ENCODE assay signal across 14 mouse cellular contexts in the genomic region with DNA sequence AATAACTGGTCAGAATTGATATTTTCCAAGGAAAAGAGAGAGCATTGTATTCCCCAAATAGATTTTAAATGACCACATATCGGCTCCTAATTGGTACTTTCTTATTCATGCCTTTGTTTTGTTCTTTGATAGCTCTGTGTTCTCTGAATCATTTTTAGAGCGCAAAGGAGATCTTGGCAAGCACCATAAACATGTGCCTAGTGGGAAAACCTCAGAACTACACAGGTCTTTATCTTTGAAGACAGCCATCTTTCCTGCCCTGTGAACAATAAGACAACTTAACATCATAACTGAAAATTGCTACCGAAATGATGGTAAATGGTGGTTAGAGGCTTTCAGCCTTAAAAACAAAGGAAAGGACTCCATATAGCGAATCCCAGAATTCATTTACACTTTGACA.
DNase-seq lines count a peak whose midpoint lies in the region; ATAC-seq lines count a peak whose summit lies in the region.
"Had no signal": no experiment of that assay in that cellular context is flagged by ENCODE, and none has a peak within 500 bp of the region (broad histone marks: within the 10 kb centered on the region; RNA-seq: fewer than 3 reads in every experiment).

No protein-coding gene starts in this region.

- no peaks in the 10 kb centered on the region for H3K9me3 ChIP-seq in hindbrain, embryonic 15.5 days
- H3K9me3 ChIP-seq in hindbrain, embryonic 12.5 days (replicated peaks) = no peaks in the 10 kb centered on the region; the same call in 1 of the 2 replicates
- H3K9me3 ChIP-seq in intestine, embryonic 15.5 days = no peaks in the 10 kb centered on the region

- H3K4me1 ChIP-seq in hindbrain, embryonic 15.5 days (replicated peaks) = peaks cover 33% of the 10 kb centered on the region
- peaks cover 19% of the 10 kb centered on the region for H3K4me1 ChIP-seq in hindbrain, embryonic 12.5 days
- 0 out of 2 replicates have a peak, but pooled peaks cover 3% of the 10 kb centered on the region for H3K4me1 ChIP-seq in intestine, embryonic 15.5 days (replicated peaks)

- no peaks in the 10 kb centered on the region for H3K27me3 ChIP-seq in hindbrain, embryonic 15.5 days
- H3K27me3 ChIP-seq in hindbrain, embryonic 12.5 days = no peaks in the 10 kb centered on the region
- no peaks in the 10 kb centered on the region for H3K27me3 ChIP-seq in intestine, embryonic 15.5 days (replicated peaks)

- 69% methylated on average over 4 of the region's 4 CpGs for WGBS in hindbrain, embryonic 15.5 days
- WGBS in hindbrain, embryonic 12.5 days = 93% methylated on average over 4 of the region's 4 CpGs
- WGBS in intestine, embryonic 15.5 days = 86% methylated on average over 4 of the region's 4 CpGs

- intact Hi-C loops in gastrocnemius, postnatal 36 days (cut with DNase I) = no loop called here

- no peak overlapping the region for H3K4me2 ChIP-seq in hindbrain, embryonic 15.5 days
- H3K4me2 ChIP-seq in hindbrain, embryonic 12.5 days (replicated peaks) = no peak overlapping the region
- H3K4me2 ChIP-seq in intestine, embryonic 15.5 days (replicated peaks) = no peak overlapping the region

- H3K4me3 ChIP-seq in hindbrain, embryonic 15.5 days = no peak overlapping the region
- H3K4me3 ChIP-seq in hindbrain, embryonic 12.5 days = no peak overlapping the region
- no peak overlapping the region for H3K4me3 ChIP-seq in intestine, embryonic 15.5 days (replicated peaks)

- peak overlapping the region; percentile 63 for H3K27ac ChIP-seq in hindbrain, embryonic 15.5 days (replicated peaks)
- H3K27ac ChIP-seq in hindbrain, embryonic 12.5 days = no peak overlapping the region
- H3K27ac ChIP-seq in intestine, embryonic 15.5 days = peak overlapping the region; percentile 28; the same call in 1 of the 2 replicates

- no peaks in the 10 kb centered on the region for H3K36me3 ChIP-seq in hindbrain, embryonic 15.5 days
- H3K36me3 ChIP-seq in hindbrain, embryonic 12.5 days = no peaks in the 10 kb centered on the region
- H3K36me3 ChIP-seq in intestine, embryonic 15.5 days = no peaks in the 10 kb centered on the region

- DNase-seq in thymus, postnatal 0 days (ENCODE audit: low spot score) = peak; percentile 25
- DNase-seq in thymus, postnatal 10 days (ENCODE audit: low spot score in 2 of 2) = no peak
- no peak for DNase-seq in adrenal gland, postnatal 10 days
- DNase-seq in gastrocnemius, postnatal 36 days = no peak
- DNase-seq in kidney, postnatal 25 days = no peak
- DNase-seq: adrenal gland, adult 2 months; cerebellum, adult 18-20 months; heart, adult 11 months; kidney, postnatal 36 days; lung, postnatal 4 days; thymus, postnatal 4 days had no signal

- no peak for ATAC-seq in hindbrain, embryonic 15.5 days (ENCODE audit: low FRiP score, low read depth)
- ATAC-seq in hindbrain, embryonic 12.5 days (ENCODE audit: low FRiP score) = no peak
- ATAC-seq in intestine, embryonic 15.5 days = no peak

- no peak overlapping the region for H3K9ac ChIP-seq in hindbrain, embryonic 15.5 days
- no peak overlapping the region for H3K9ac ChIP-seq in hindbrain, embryonic 12.5 days
- no peak overlapping the region for H3K9ac ChIP-seq in intestine, embryonic 15.5 days
